Mouse (Mus musculus) c-Kit-positive CD71-negative TER-119-negative erythroid progenitor cells, embryonic 14.5 days (primary cell): ENCODE results near the gene Wdr41.

Experiments
- DNase-seq: peaks from one replicate; pipeline ENCODE4 v3.0.0-alpha.2; 2013; ENCODE audit warnings: low read depth

Wdr41 gene

GRCm38 (mm10) chr13:94976219-94977186, at the start of gene Wdr41:
Gene Wdr41 (plus strand): TSS chr13:94976344.
- DNase-seq, result peak; percentile 87

- no peak for DNase-seq
Observed at GRCm38 (mm10) chr13:94928086-94928485, 48.1 kb upstream of the Wdr41 start.

GRCm38 (mm10) chr13:94938418-94938817, 37.7 kb upstream of the Wdr41 start:
- DNase-seq, result no peak

GRCm38 (mm10) chr13:94940104-94940503, 36.0 kb upstream of the Wdr41 start:
- no peak for DNase-seq

GRCm38 (mm10) chr13:94941230-94941629, 34.9 kb upstream of the Wdr41 start:
- DNase-seq, result peak; percentile 54

GRCm38 (mm10) chr13:94955941-94956340, 20.2 kb upstream of the Wdr41 start:
- DNase-seq, result no peak

GRCm38 (mm10) chr13:94957965-94958364, 18.2 kb upstream of the Wdr41 start:
- peak; percentile 20 for DNase-seq

GRCm38 (mm10) chr13:94969992-94970553, 6.1 kb upstream of the Wdr41 start:
- DNase-seq, result no peak

- no peak for DNase-seq
Observed at GRCm38 (mm10) chr13:94975828-94976218, 321 bp upstream of the Wdr41 start.

GRCm38 (mm10) chr13:94979081-94979480, 2.9 kb downstream of the Wdr41 start:
- DNase-seq, result no peak

GRCm38 (mm10) chr13:94990516-94990915, 14.4 kb downstream of the Wdr41 start:
- DNase-seq, result no peak

- no peak for DNase-seq
Observed at GRCm38 (mm10) chr13:95007281-95007680, 31.1 kb downstream of the Wdr41 start.

GRCm38 (mm10) chr13:95009261-95009660, 33.1 kb downstream of the Wdr41 start:
- DNase-seq, result no peak

- no peak for DNase-seq
Observed at GRCm38 (mm10) chr13:95011546-95012257, 35.6 kb downstream of the Wdr41 start.

- no peak for DNase-seq
Observed at GRCm38 (mm10) chr13:95017278-95017677, 41.1 kb downstream of the Wdr41 start.

GRCm38 (mm10) chr13:95017916-95018315, 41.8 kb downstream of the Wdr41 start:
- peak; percentile 52 for DNase-seq

GRCm38 (mm10) chr13:95019345-95019744, 43.2 kb downstream of the Wdr41 start:
- peak; percentile 14 for DNase-seq

- DNase-seq, result no peak
Observed at GRCm38 (mm10) chr13:95020216-95020615, 44.1 kb downstream of the Wdr41 start.

- no peak for DNase-seq
Observed at GRCm38 (mm10) chr13:95030828-95031227, 54.7 kb downstream of the Wdr41 start.

- DNase-seq, result no peak
Observed at GRCm38 (mm10) chr13:95032127-95032831, 56.1 kb downstream of the Wdr41 start.

- no peak for DNase-seq
Observed at GRCm38 (mm10) chr13:95032973-95033372, 56.8 kb downstream of the Wdr41 start.

- no peak for DNase-seq
Observed at GRCm38 (mm10) chr13:95034094-95034493, 58.0 kb downstream of the Wdr41 start.
